Mouse (Mus musculus): ENCODE data around the gene Mapk6. TPM values are rescaled to one million over a fixed set of nuclear protein-coding genes. Genes with fewer than 3 reads are reported as not detected.

Mapk6 gene
- polyA plus RNA-seq, 2 experiments = 9.3 to 17.1 TPM

- H3K4me2 ChIP-seq (ENCODE audit: low read depth) = no peak overlapping the region
- H3K9me3 ChIP-seq (ENCODE audit: control insufficient read depth, low read length) = no peaks in the 10 kb centered on the region
- H3K27me3 ChIP-seq (ENCODE audit: control insufficient read depth, insufficient read depth, low read length) = no peaks in the 10 kb centered on the region
- DNase-seq (ENCODE audit: low read depth in 3 of 3, low spot score in 3 of 3) = no peak
- 30% methylated on average over 5 of the region's 5 CpGs for WGBS (ENCODE audit: insufficient replicate concordance)
- TF ChIP-seq EP300 (IDR thresholded peaks at IDR 0.05; ENCODE audit: low read depth) (no peak), CTCF (IDR thresholded peaks at IDR 0.05; ENCODE audit: low read depth) (no peak)
- H3K4me3 ChIP-seq (ENCODE audit: insufficient read depth in 1 of 2, low read depth in 2 of 2, low read length in 2 of 2) = no peak overlapping the region
- ATAC-seq (ENCODE audit: insufficient read depth) = no peak
- peaks cover 0 to 5% of the 10 kb centered on the region in 2 experiments; a peak in 1 of 4 replicates for H3K4me1 ChIP-seq (replicated peaks; ENCODE audit: control insufficient read depth in 2 of 2, insufficient read depth in 2 of 2, low read length in 1 of 2)
- no peak overlapping the region for H3K9ac ChIP-seq (replicated peaks)
- H3K27ac ChIP-seq = no peak overlapping the region
- H3K36me3 ChIP-seq (replicated peaks; ENCODE audit: control insufficient read depth, insufficient read depth, low read depth) = peaks cover 5% of the 10 kb centered on the region
Measured at GRCm38 (mm10) chr9:75400639-75401038, 9.2 kb downstream of the Mapk6 start.

GRCm38 (mm10) chr9:75399069-75399468 is 10.7 kb downstream of the Mapk6 start:
- H3K4me3 ChIP-seq (ENCODE audit: insufficient read depth in 1 of 2, low read depth in 2 of 2, low read length in 2 of 2) = no peak overlapping the region
- H3K36me3 ChIP-seq (replicated peaks; ENCODE audit: control insufficient read depth, insufficient read depth, low read depth) = peaks cover 5% of the 10 kb centered on the region
- no peak overlapping the region for H3K9ac ChIP-seq (replicated peaks)
- H3K9me3 ChIP-seq (ENCODE audit: control insufficient read depth, low read length) = no peaks in the 10 kb centered on the region
- DNase-seq (ENCODE audit: low read depth in 3 of 3, low spot score in 3 of 3) (no peak), ATAC-seq (ENCODE audit: insufficient read depth) (no peak)
- H3K27ac ChIP-seq = no peak overlapping the region
- H3K4me1 ChIP-seq (replicated peaks; ENCODE audit: control insufficient read depth in 2 of 2, insufficient read depth in 2 of 2, low read length in 1 of 2) = peaks cover 0 to 5% of the 10 kb centered on the region in 2 experiments; a peak in 1 of 4 replicates
- H3K27me3 ChIP-seq (ENCODE audit: control insufficient read depth, insufficient read depth, low read length) = no peaks in the 10 kb centered on the region
- H3K4me2 ChIP-seq (ENCODE audit: low read depth) = no peak overlapping the region
- TF ChIP-seq EP300 (IDR thresholded peaks at IDR 0.05; ENCODE audit: low read depth) = no peak
- TF ChIP-seq CTCF (IDR thresholded peaks at IDR 0.05; ENCODE audit: low read depth) = peak; percentile 39
- 76% methylated on average over 4 of the region's 4 CpGs for WGBS (ENCODE audit: insufficient replicate concordance)

- no peak for ATAC-seq (ENCODE audit: insufficient read depth)
- no peaks in the 10 kb centered on the region for H3K27me3 ChIP-seq (ENCODE audit: control insufficient read depth, insufficient read depth, low read length)
- H3K36me3 ChIP-seq (replicated peaks; ENCODE audit: control insufficient read depth, insufficient read depth, low read depth) = peaks cover 12% of the 10 kb centered on the region
- TF ChIP-seq CTCF (IDR thresholded peaks at IDR 0.05; ENCODE audit: low read depth) (no peak), EP300 (IDR thresholded peaks at IDR 0.05; ENCODE audit: low read depth) (no peak)
- no peak for DNase-seq (ENCODE audit: low read depth in 3 of 3, low spot score in 3 of 3)
- no peak overlapping the region for H3K4me3 ChIP-seq (ENCODE audit: insufficient read depth in 1 of 2, low read depth in 2 of 2, low read length in 2 of 2)
- H3K4me2 ChIP-seq (ENCODE audit: low read depth) = no peak overlapping the region
- no peak overlapping the region for H3K9ac ChIP-seq (replicated peaks)
- H3K27ac ChIP-seq = no peak overlapping the region
- no peaks in the 10 kb centered on the region for H3K9me3 ChIP-seq (ENCODE audit: control insufficient read depth, low read length)
- WGBS (ENCODE audit: insufficient replicate concordance) = 51% methylated on average over 6 of the region's 6 CpGs
- H3K4me1 ChIP-seq (replicated peaks; ENCODE audit: control insufficient read depth in 2 of 2, insufficient read depth in 2 of 2, low read length in 1 of 2) = peaks cover 0 to 1% of the 10 kb centered on the region in 2 experiments; a peak in 1 of 4 replicates
Measured at GRCm38 (mm10) chr9:75395971-75396370, 13.8 kb downstream of the Mapk6 start.

GRCm38 (mm10) chr9:75393251-75393650 is 16.6 kb downstream of the Mapk6 start:
- no peaks in the 10 kb centered on the region for H3K27me3 ChIP-seq (ENCODE audit: control insufficient read depth, insufficient read depth, low read length)
- H3K27ac ChIP-seq = no peak overlapping the region
- TF ChIP-seq CTCF (IDR thresholded peaks at IDR 0.05; ENCODE audit: low read depth) (no peak), EP300 (IDR thresholded peaks at IDR 0.05; ENCODE audit: low read depth) (no peak)
- H3K4me2 ChIP-seq (ENCODE audit: low read depth) = no peak overlapping the region
- DNase-seq (ENCODE audit: low read depth in 3 of 3, low spot score in 3 of 3) (no peak), ATAC-seq (ENCODE audit: insufficient read depth) (no peak)
- H3K4me1 ChIP-seq (replicated peaks; ENCODE audit: control insufficient read depth in 2 of 2, insufficient read depth in 2 of 2, low read length in 1 of 2) = no peaks in the 10 kb centered on the region
- no peak overlapping the region for H3K9ac ChIP-seq (replicated peaks)
- no peak overlapping the region for H3K4me3 ChIP-seq (ENCODE audit: insufficient read depth in 1 of 2, low read depth in 2 of 2, low read length in 2 of 2)
- H3K9me3 ChIP-seq (ENCODE audit: control insufficient read depth, low read length) = no peaks in the 10 kb centered on the region
- whole genome bisulfite sequencing (ENCODE audit: insufficient replicate concordance) = 77% methylated on average over 12 of the region's 12 CpGs
- peaks cover 21% of the 10 kb centered on the region for H3K36me3 ChIP-seq (replicated peaks; ENCODE audit: control insufficient read depth, insufficient read depth, low read depth)

GRCm38 (mm10) chr9:75385218-75385974 is 24.4 kb downstream of the Mapk6 start:
- ATAC-seq (ENCODE audit: insufficient read depth) (no peak), DNase-seq (ENCODE audit: low read depth in 3 of 3, low spot score in 3 of 3) (no peak)
- 71% methylated on average over 9 of the region's 9 CpGs for WGBS (ENCODE audit: insufficient replicate concordance)

More at GRCm38 (mm10) chr9:75385218-75385974, 24.4 kb downstream of the Mapk6 start:
- H3K27me3 ChIP-seq (ENCODE audit: control insufficient read depth, insufficient read depth, low read length) = no peaks in the 10 kb centered on the region
- H3K4me2 ChIP-seq (ENCODE audit: low read depth) = no peak overlapping the region
- no peak for TF ChIP-seq EP300 (IDR thresholded peaks at IDR 0.05; ENCODE audit: low read depth)
- TF ChIP-seq CTCF (IDR thresholded peaks at IDR 0.05; ENCODE audit: low read depth) = no peak
- no peak overlapping the region for H3K4me3 ChIP-seq (ENCODE audit: insufficient read depth in 1 of 2, low read depth in 2 of 2, low read length in 2 of 2)
- H3K36me3 ChIP-seq (replicated peaks; ENCODE audit: control insufficient read depth, insufficient read depth, low read depth) = peaks cover 13% of the 10 kb centered on the region
- no peak overlapping the region for H3K27ac ChIP-seq
- H3K9ac ChIP-seq (replicated peaks) = no peak overlapping the region
- no peaks in the 10 kb centered on the region for H3K9me3 ChIP-seq (ENCODE audit: control insufficient read depth, low read length)
- no peaks in the 10 kb centered on the region for H3K4me1 ChIP-seq (replicated peaks; ENCODE audit: control insufficient read depth in 2 of 2, insufficient read depth in 2 of 2, low read length in 1 of 2)
